ENCODE assay signal across 7 mouse cellular contexts in the genomic region with DNA sequence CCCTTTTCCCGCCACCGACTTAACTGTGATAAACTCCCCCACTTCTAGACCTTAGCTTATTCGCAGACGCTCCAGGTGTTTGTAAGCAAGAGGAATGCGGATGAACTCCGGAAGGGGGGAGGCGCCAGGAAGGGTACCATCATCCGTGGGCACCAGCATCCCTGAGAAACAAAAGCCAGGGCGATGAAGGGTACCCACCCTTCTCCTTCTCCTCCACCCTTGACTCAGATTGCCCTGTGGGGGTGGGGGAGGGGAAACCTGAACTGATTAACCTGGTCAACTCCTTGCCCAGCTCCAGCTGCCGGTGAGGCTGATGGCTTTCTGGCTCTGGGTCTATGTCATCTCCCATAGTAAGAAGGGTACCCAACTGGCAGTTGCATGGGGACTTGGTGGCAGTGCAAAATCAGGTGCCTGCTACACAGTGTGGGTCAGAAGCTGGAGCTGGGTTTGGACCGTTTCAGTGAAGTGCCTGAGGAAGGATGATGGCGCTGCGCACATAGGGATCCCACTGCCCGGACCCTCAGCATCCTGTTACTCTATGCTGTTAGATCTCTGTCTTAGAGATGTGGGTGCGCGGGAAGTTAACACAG.
DNase-seq lines count a peak whose midpoint lies in the region; ATAC-seq and TF ChIP-seq lines count a peak whose summit lies in the region.

No protein-coding gene starts in this region.

- H3K9ac ChIP-seq in forebrain, embryonic 13.5 days = peak overlapping the region; percentile 70; the same call in 1 of the 2 replicates
- H3K9ac ChIP-seq in kidney, embryonic 16.5 days (replicated peaks; ENCODE audit: low read length) = no peak overlapping the region
- peak overlapping the region; percentile 22; the same call in 1 of the 2 replicates for H3K9ac ChIP-seq in neural tube, embryonic 12.5 days

- no peaks in the 10 kb centered on the region for H3K36me3 ChIP-seq in forebrain, embryonic 13.5 days (ENCODE audit: poor library complexity, severe bottlenecking)
- no peaks in the 10 kb centered on the region for H3K36me3 ChIP-seq in kidney, embryonic 16.5 days (ENCODE audit: insufficient read depth, low read length)
- H3K36me3 ChIP-seq in neural tube, embryonic 12.5 days = no peaks in the 10 kb centered on the region

- no peak for TF ChIP-seq CTCF in left cerebral cortex, adult 2 months (IDR thresholded peaks at IDR 0.05)

- H3K4me2 ChIP-seq in forebrain, embryonic 13.5 days = peak overlapping the region; percentile 69
- H3K4me2 ChIP-seq in kidney, embryonic 16.5 days (replicated peaks; ENCODE audit: low read depth, low read length) = peak overlapping the region; percentile 51
- peak overlapping the region; percentile 63 for H3K4me2 ChIP-seq in neural tube, embryonic 12.5 days (replicated peaks)

- intact Hi-C loops in left cerebral cortex, adult 2 months (cut with DNase I) = loop anchor here (5.0 kb wide), 2 partner anchors 74 to 114 kb away; partner anchors contain the start of gene Gm11733

- peaks cover 26% of the 10 kb centered on the region for H3K27me3 ChIP-seq in forebrain, embryonic 13.5 days
- peaks cover 32% of the 10 kb centered on the region for H3K27me3 ChIP-seq in kidney, embryonic 16.5 days (ENCODE audit: insufficient read depth, low read length)
- H3K27me3 ChIP-seq in neural tube, embryonic 12.5 days (replicated peaks) = peaks cover 11% of the 10 kb centered on the region

- WGBS in forebrain, embryonic 13.5 days = 5% methylated on average over 16 of the region's 16 CpGs
- WGBS in kidney, embryonic 16.5 days = 4% methylated on average over 16 of the region's 16 CpGs
- 7% methylated on average over 16 of the region's 16 CpGs for WGBS in neural tube, embryonic 12.5 days

- H3K9me3 ChIP-seq in forebrain, embryonic 13.5 days (replicated peaks) = no peaks in the 10 kb centered on the region; the same call in 1 of the 2 replicates
- H3K9me3 ChIP-seq in kidney, embryonic 16.5 days (ENCODE audit: low read length) = no peaks in the 10 kb centered on the region
- H3K9me3 ChIP-seq in neural tube, embryonic 12.5 days = no peaks in the 10 kb centered on the region

- peak overlapping the region; percentile 45; the same call in 1 of the 2 replicates for H3K4me3 ChIP-seq in left cerebral cortex, adult 2 months
- H3K4me3 ChIP-seq in forebrain, embryonic 13.5 days = peak overlapping the region; percentile 36
- peak overlapping the region; percentile 30 for H3K4me3 ChIP-seq in kidney, embryonic 16.5 days (ENCODE audit: low read length)
- no peak overlapping the region for H3K4me3 ChIP-seq in neural tube, embryonic 12.5 days

- DNase-seq in left cerebral cortex, adult 2 months (ENCODE audit: extremely low spot score in 1 of 2, low spot score in 2 of 2) = peak in 1 of 2 experiments; percentile 24
- DNase-seq in left cerebral cortex, adult 9 months (ENCODE audit: low spot score in 2 of 2) = no peak
- no peak for DNase-seq in urinary bladder, postnatal 14 days (ENCODE audit: low spot score)
- DNase-seq in layer of hippocampus, adult 11-12 months (ENCODE audit: low spot score) = no peak

- H3K27ac ChIP-seq in left cerebral cortex, adult 2 months = peak overlapping the region; percentile 93
- peak overlapping the region; percentile 99 for H3K27ac ChIP-seq in forebrain, embryonic 13.5 days
- H3K27ac ChIP-seq in kidney, embryonic 16.5 days (ENCODE audit: low read length) = no peak overlapping the region
- peak overlapping the region; percentile 78 for H3K27ac ChIP-seq in neural tube, embryonic 12.5 days

- peaks cover 69% of the 10 kb centered on the region for H3K4me1 ChIP-seq in forebrain, embryonic 13.5 days
- H3K4me1 ChIP-seq in kidney, embryonic 16.5 days (ENCODE audit: insufficient read depth, low read length) = peaks cover 21% of the 10 kb centered on the region
- peaks cover 55% of the 10 kb centered on the region for H3K4me1 ChIP-seq in neural tube, embryonic 12.5 days

- peak; percentile 20 for ATAC-seq in forebrain, embryonic 13.5 days
- peak; percentile 15 for ATAC-seq in kidney, embryonic 16.5 days (ENCODE audit: low FRiP score, low TSS enrichment)
- no peak for ATAC-seq in neural tube, embryonic 12.5 days (ENCODE audit: low FRiP score, low read depth)
